Mouse (Mus musculus) intestine, postnatal 0 days (tissue): Measurements from ENCODE around the gene Prm3. TPM values are rescaled to one million over a fixed set of nuclear protein-coding genes. Genes with fewer than 3 reads are reported as not detected.

Source experiments
- ATAC-seq: fragments of 200-750 bp; cut with Nextera tagmentation; 2 replicates; pipeline ENCODE4 v1.8.0; 2017; ENCODE audit warnings: mild to moderate bottlenecking, moderate TSS enrichment, moderate library complexity
- H3K27ac ChIP-seq: fragments of 300-500 bp; sonication (generic); 2 replicates; pipeline ENCODE4 v1.5.1; 2014; ENCODE audit warnings: mild to moderate bottlenecking, low read depth, low read length, moderate library complexity
- H3K27me3 ChIP-seq: fragments of 300-500 bp; sonication (generic); replicated peaks from 2 replicates; pipeline ENCODE4 v1.6.1; 2014; ENCODE audit warnings: low read length, mixed read lengths; ENCODE audit not compliant: control insufficient read depth, insufficient read depth
- H3K36me3 ChIP-seq: fragments of 300-500 bp; sonication (generic); 2 replicates; pipeline ENCODE4 v1.6.1; 2014; ENCODE audit warnings: mild to moderate bottlenecking, moderate library complexity; ENCODE audit not compliant: control insufficient read depth, insufficient read depth
- H3K4me1 ChIP-seq: fragments of 300-500 bp; sonication (generic); replicated peaks from 2 replicates; pipeline ENCODE4 v1.6.1; 2014; ENCODE audit warnings: antibody characterized with exemption, low read length, mixed read lengths; ENCODE audit not compliant: control insufficient read depth, insufficient read depth
- H3K4me2 ChIP-seq: fragments of 300-500 bp; sonication (generic); replicated peaks from 2 replicates; pipeline ENCODE4 v1.6.1; 2014; ENCODE audit warnings: low read depth, mild to moderate bottlenecking, moderate library complexity
- H3K4me3 ChIP-seq: fragments of 300-500 bp; sonication (generic); 2 replicates; pipeline ENCODE4 v1.5.1; 2014; ENCODE audit warnings: low read depth, low read length
- H3K9ac ChIP-seq: fragments of 300-500 bp; sonication (generic); 2 replicates; pipeline ENCODE4 v1.6.1; 2014; ENCODE audit warnings: mild to moderate bottlenecking, low read depth, low read length
- H3K9me3 ChIP-seq: fragments of 300-500 bp; sonication (generic); 2 replicates; pipeline ENCODE4 v1.6.1; 2016; ENCODE audit warnings: mixed run types; ENCODE audit not compliant: control insufficient read depth
- CTCF ChIP-seq: sonication (generic); IDR thresholded peaks from 2 replicates; pipeline ENCODE4 v1.5.1; 2016; ENCODE audit warnings: low read depth, mild to moderate bottlenecking, control low read depth, antibody characterized with exemption, moderate library complexity
- WGBS: fragments of 180-500 bp; shearing (Covaris S2); extraction: QIAGEN DNeasy Blood & Tissue Kit; methylation state at CpG from one replicate; pipeline ENCODE4 v1.1.7; 2014; 5-methylcytosine and 5-hydroxymethylcytosine counted together
- polyA plus RNA-seq: library from polyadenylated mRNA; unstranded; fragments of >200 nt; fragmentation: Nextera tagmentation; extraction: Ambion mirVana; gene quantifications from 2 replicates; pipeline ENCODE4 v1.2.1, GENCODE M21; 2015

Gene Prm3
- polyA plus RNA-seq, 1 experiment from 2014 or later: not detected

GRCm38 (mm10) chr16:10784793-10785370 lies 5.8 kb downstream of the Prm3 start:
- Histone ChIP-seq H3K36me3 (no peaks in the 10 kb centered on the region), H3K4me3 (peak overlapping the region; percentile 81), H3K9ac (peak overlapping the region; percentile 77), H3K4me2 (peak overlapping the region; percentile 100), H3K27me3 (no peaks in the 10 kb centered on the region), H3K9me3 (no peaks in the 10 kb centered on the region), H3K4me1 (0 out of 2 replicates have a peak, but pooled peaks cover 8% of the 10 kb centered on the region), H3K27ac (peak overlapping the region; percentile 97)
- peak; percentile 81 for ATAC-seq
- WGBS: under 1% methylated on average over 55 of the region's 55 CpGs
- peak; percentile 91 for TF ChIP-seq CTCF

- Histone ChIP-seq H3K36me3 (no peaks in the 10 kb centered on the region), H3K27ac (0 out of 2 replicates have a peak overlapping the region, but pooled peaks have one; percentile 97), H3K4me1 (0 out of 2 replicates have a peak, but pooled peaks cover 8% of the 10 kb centered on the region), H3K4me2 (peak overlapping the region; percentile 100), H3K4me3 (peak overlapping the region; percentile 81), H3K9me3 (no peaks in the 10 kb centered on the region), H3K27me3 (no peaks in the 10 kb centered on the region), H3K9ac (peak overlapping the region; percentile 77)
- ATAC-seq: no peak
- peak; percentile 55 for TF ChIP-seq CTCF
- 3% methylated on average over 81 of the region's 81 CpGs for WGBS
These were observed 6.6 kb downstream of the Prm3 start for GRCm38 (mm10) chr16:10783883-10784792.

GRCm38 (mm10) chr16:10783451-10783850 lies 7.3 kb downstream of the Prm3 start:
- no peaks in the 10 kb centered on the region for H3K27me3 ChIP-seq

GRCm38 (mm10) chr16:10783152-10783434 lies 7.6 kb downstream of the Prm3 start:
- 0 out of 2 replicates have a peak overlapping the region, but pooled peaks have one; percentile 100 for H3K4me2 ChIP-seq
- no peaks in the 10 kb centered on the region for H3K27me3 ChIP-seq
- no peak overlapping the region for H3K9ac ChIP-seq
- H3K27ac ChIP-seq: no peak overlapping the region
- H3K4me1 ChIP-seq: 0 out of 2 replicates have a peak, but pooled peaks cover 8% of the 10 kb centered on the region
- ATAC-seq: no peak
- H3K36me3 ChIP-seq: no peaks in the 10 kb centered on the region
- no peaks in the 10 kb centered on the region for H3K9me3 ChIP-seq
- 29% methylated on average over 1 of the region's 1 CpGs for WGBS
- no peak overlapping the region for H3K4me3 ChIP-seq
- no peak for TF ChIP-seq CTCF

More at GRCm38 (mm10) chr16:10783451-10783850, 7.3 kb downstream of the Prm3 start:
- no peaks in the 10 kb centered on the region for H3K9me3 ChIP-seq
- no peak overlapping the region for H3K27ac ChIP-seq
- ATAC-seq: no peak
- no peak for TF ChIP-seq CTCF
- WGBS: 63% methylated on average over 8 of the region's 8 CpGs
- H3K4me1 ChIP-seq: 0 out of 2 replicates have a peak, but pooled peaks cover 8% of the 10 kb centered on the region
- H3K9ac ChIP-seq: no peak overlapping the region
- no peak overlapping the region; the same call in 1 of the 2 replicates for H3K4me3 ChIP-seq
- peak overlapping the region; percentile 100 for H3K4me2 ChIP-seq
- no peaks in the 10 kb centered on the region for H3K36me3 ChIP-seq

GRCm38 (mm10) chr16:10782377-10783151 lies 8.2 kb downstream of the Prm3 start:
- no peak for ATAC-seq
- TF ChIP-seq CTCF: no peak
- no peak overlapping the region for H3K4me3 ChIP-seq
- H3K4me1 ChIP-seq: 0 out of 2 replicates have a peak, but pooled peaks cover 8% of the 10 kb centered on the region
- H3K9ac ChIP-seq: peak overlapping the region; percentile 17; the same call in 1 of the 2 replicates
- 0 out of 2 replicates have a peak overlapping the region, but pooled peaks have one; percentile 100 for H3K4me2 ChIP-seq
- H3K27ac ChIP-seq: no peak overlapping the region
- no peaks in the 10 kb centered on the region for H3K27me3 ChIP-seq
- WGBS: 69% methylated on average over 6 of the region's 6 CpGs
- no peaks in the 10 kb centered on the region for H3K9me3 ChIP-seq
- H3K36me3 ChIP-seq: no peaks in the 10 kb centered on the region
